Mouse (Mus musculus) lung, postnatal 0 days (tissue): ENCODE results near the gene Sh3bp2.

Experiments used
- CTCF ChIP-seq: IDR thresholded peaks from 2 replicates; pipeline ENCODE4 v1.5.1; 2016; ENCODE audit warnings: antibody characterized with exemption, mild to moderate bottlenecking
- EP300 ChIP-seq: IDR thresholded peaks from 2 replicates; pipeline ENCODE4 v1.6.1; 2016; ENCODE audit warnings: antibody characterized with exemption, mild to moderate bottlenecking, control low read depth

- TF ChIP-seq EP300 (no peak), CTCF (no peak)
Measured at GRCm38 (mm10) chr5:34485731-34486130, 39.9 kb upstream of the Sh3bp2 start.
